Mouse (Mus musculus) heart, embryonic 16.5 days (tissue): ENCODE measurements at regions not wholly inside any gene's neighbourhood (a gene's known extent, or its start where the extent isn't known, plus 50 kb on each side); places are given as distances from the start of the nearest gene placed in this dataset.
A peak's percentile ranks its signal among the peaks of the same experiment; 100 is the strongest.

ENCODE experiments used
- ATAC-seq: fragments of 200-750 bp; cut with Nextera tagmentation; replicated peaks from 2 replicates; pipeline ENCODE4 v1.8.0; 2017; ENCODE audit warnings: moderate number of reproducible peaks; ENCODE audit not compliant: insufficient read depth, low FRiP score; ENCODE audit errors: extremely low read depth
- H3K27ac ChIP-seq: fragments of 300-500 bp; sonication (generic); 2 replicates; pipeline ENCODE4 v1.5.1; 2014; ENCODE audit warnings: mild to moderate bottlenecking, low read length, control low read depth, moderate library complexity
- H3K27me3 ChIP-seq: fragments of 300-500 bp; sonication (generic); 2 replicates; pipeline ENCODE4 v1.6.1; 2014; ENCODE audit warnings: low read length, mixed read lengths; ENCODE audit not compliant: control insufficient read depth, insufficient read depth
- H3K36me3 ChIP-seq: fragments of 300-500 bp; sonication (generic); 2 replicates; pipeline ENCODE4 v1.6.1; 2014; ENCODE audit not compliant: control insufficient read depth, insufficient read depth
- H3K4me1 ChIP-seq: fragments of 300-500 bp; sonication (generic); 2 replicates; pipeline ENCODE4 v1.6.1; 2014; ENCODE audit warnings: low read length, mixed read lengths; ENCODE audit not compliant: control insufficient read depth, insufficient read depth
- H3K4me2 ChIP-seq: fragments of 300-500 bp; sonication (generic); 2 replicates; pipeline ENCODE4 v1.6.1; 2014; ENCODE audit warnings: low read depth, mild to moderate bottlenecking, control low read depth, low read length
- H3K4me3 ChIP-seq: fragments of 300-500 bp; sonication (generic); 2 replicates; pipeline ENCODE4 v1.5.1; 2014; ENCODE audit warnings: mild to moderate bottlenecking, control low read depth, low read length
- H3K9ac ChIP-seq: fragments of 300-500 bp; sonication (generic); 2 replicates; pipeline ENCODE4 v1.6.1; 2014; ENCODE audit warnings: low read length, control low read depth
- H3K9me3 ChIP-seq: fragments of 300-500 bp; sonication (generic); replicated peaks from 2 replicates; pipeline ENCODE4 v1.6.1; 2016; ENCODE audit warnings: low read length; ENCODE audit not compliant: control insufficient read depth
- WGBS: fragments of 180-500 bp; shearing (Covaris S2); extraction: QIAGEN DNeasy Blood & Tissue Kit; methylation state at CpG from one replicate; pipeline ENCODE4 v1.1.7; 2014; 5-methylcytosine and 5-hydroxymethylcytosine counted together

DNA sequence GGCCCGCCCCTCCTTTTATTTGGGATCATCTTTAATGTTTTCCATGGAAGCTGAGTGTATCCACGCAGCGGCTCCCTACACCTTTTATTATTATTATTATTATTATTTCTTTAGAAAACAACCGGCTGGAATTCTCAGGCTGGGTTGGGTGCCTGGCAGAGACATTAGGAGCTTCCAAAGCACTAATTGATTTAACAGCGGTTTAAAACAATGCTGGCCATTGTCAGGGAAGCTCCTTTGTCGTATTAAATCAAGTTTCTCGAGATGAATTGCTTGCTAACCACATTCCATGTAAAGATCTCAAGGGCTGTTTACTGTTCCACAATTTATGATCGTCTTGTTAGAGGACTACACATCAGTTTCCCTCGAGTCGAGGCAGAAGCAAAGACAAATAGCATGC lies 539.4 kb downstream of the Etnk1 start:
- ATAC-seq: no peak
- Histone ChIP-seq H3K4me3 (no peak overlapping the region), H3K9ac (no peak overlapping the region), H3K36me3 (no peaks in the 10 kb centered on the region), H3K9me3 (no peaks in the 10 kb centered on the region), H3K4me2 (no peak overlapping the region), H3K27ac (no peak overlapping the region), H3K27me3 (no peaks in the 10 kb centered on the region), H3K4me1 (no peaks in the 10 kb centered on the region)
- 74% methylated on average over 10 of the region's 10 CpGs for WGBS

GRCm38 (mm10) chr6:143714461-143714860 lies 547.4 kb downstream of the Etnk1 start:
- Histone ChIP-seq H3K27ac (no peak overlapping the region), H3K4me1 (no peaks in the 10 kb centered on the region), H3K9ac (no peak overlapping the region), H3K4me3 (no peak overlapping the region), H3K27me3 (no peaks in the 10 kb centered on the region), H3K9me3 (no peaks in the 10 kb centered on the region), H3K36me3 (no peaks in the 10 kb centered on the region), H3K4me2 (no peak overlapping the region)
- no peak for ATAC-seq
- 79% methylated on average over 10 of the region's 10 CpGs for WGBS

DNA sequence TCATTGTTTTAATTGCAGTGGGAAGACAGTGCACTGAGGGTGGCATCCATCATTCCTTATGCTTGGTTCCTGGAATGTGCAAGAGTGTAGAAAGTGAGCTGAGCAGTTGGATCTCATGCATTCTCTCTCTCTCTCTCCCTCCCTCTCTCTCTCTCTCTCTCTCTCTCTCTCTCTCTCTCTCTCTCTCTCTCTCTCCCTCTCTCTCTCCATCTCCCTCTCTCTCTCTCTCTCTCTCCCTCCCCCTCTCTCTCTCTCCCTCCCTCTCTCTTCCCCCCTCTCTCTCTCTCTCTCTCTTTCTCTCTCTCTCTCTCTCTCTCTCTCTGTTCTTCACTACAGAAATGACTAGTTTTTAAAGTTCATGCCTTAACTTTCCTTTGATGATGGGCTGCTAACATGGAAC lies 583.1 kb downstream of the Etnk1 start:
- no peak for ATAC-seq
- no peaks in the 10 kb centered on the region for H3K4me1 ChIP-seq
- H3K27me3 ChIP-seq: no peaks in the 10 kb centered on the region
- H3K4me2 ChIP-seq: no peak overlapping the region
- H3K9ac ChIP-seq: no peak overlapping the region
- H3K4me3 ChIP-seq: no peak overlapping the region
- no peaks in the 10 kb centered on the region for H3K36me3 ChIP-seq
- no peak overlapping the region for H3K27ac ChIP-seq
- H3K9me3 ChIP-seq: no peaks in the 10 kb centered on the region

- H3K9me3 ChIP-seq: no peaks in the 10 kb centered on the region
- peak overlapping the region; percentile 35; the same call in 1 of the 2 replicates for H3K27ac ChIP-seq
- no peaks in the 10 kb centered on the region for H3K4me1 ChIP-seq
- peak overlapping the region; percentile 34 for H3K4me2 ChIP-seq
- H3K27me3 ChIP-seq: no peaks in the 10 kb centered on the region
- 66% methylated on average over 14 of the region's 14 CpGs for WGBS
- H3K9ac ChIP-seq: peak overlapping the region; percentile 21; the same call in 1 of the 2 replicates
- H3K4me3 ChIP-seq: peak overlapping the region; percentile 23; the same call in 1 of the 2 replicates
- H3K36me3 ChIP-seq: no peaks in the 10 kb centered on the region
- peak; percentile 32; the same call in 1 of the 2 replicates for ATAC-seq
These were observed 584.4 kb downstream of the Etnk1 start for GRCm38 (mm10) chr6:143751076-143752070.

DNA sequence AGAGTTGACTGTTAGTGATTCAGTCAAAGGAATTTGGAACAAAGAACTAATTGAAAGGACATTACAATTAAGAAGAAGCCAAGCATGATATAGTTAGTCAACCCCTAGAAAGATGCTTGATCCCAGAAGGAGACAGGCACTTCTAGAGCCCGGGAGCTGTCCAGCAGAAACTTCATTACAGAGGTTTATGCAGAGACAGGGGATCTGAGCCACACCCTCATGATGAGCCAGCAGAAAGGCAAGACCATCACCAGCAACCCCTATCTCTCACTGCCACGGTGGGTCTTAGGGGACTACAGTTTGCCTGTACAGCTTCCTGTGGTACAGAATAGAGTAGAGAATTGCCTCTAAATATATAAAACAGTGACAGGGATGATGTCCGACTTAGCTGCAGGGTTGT lies 590.4 kb downstream of the Etnk1 start:
- 64% methylated on average over 3 of the region's 3 CpGs for WGBS
- Histone ChIP-seq H3K4me3 (no peak overlapping the region), H3K4me1 (no peaks in the 10 kb centered on the region), H3K27ac (no peak overlapping the region), H3K9ac (no peak overlapping the region), H3K36me3 (no peaks in the 10 kb centered on the region), H3K4me2 (no peak overlapping the region), H3K9me3 (no peaks in the 10 kb centered on the region), H3K27me3 (no peaks in the 10 kb centered on the region)
- no peak for ATAC-seq

DNA sequence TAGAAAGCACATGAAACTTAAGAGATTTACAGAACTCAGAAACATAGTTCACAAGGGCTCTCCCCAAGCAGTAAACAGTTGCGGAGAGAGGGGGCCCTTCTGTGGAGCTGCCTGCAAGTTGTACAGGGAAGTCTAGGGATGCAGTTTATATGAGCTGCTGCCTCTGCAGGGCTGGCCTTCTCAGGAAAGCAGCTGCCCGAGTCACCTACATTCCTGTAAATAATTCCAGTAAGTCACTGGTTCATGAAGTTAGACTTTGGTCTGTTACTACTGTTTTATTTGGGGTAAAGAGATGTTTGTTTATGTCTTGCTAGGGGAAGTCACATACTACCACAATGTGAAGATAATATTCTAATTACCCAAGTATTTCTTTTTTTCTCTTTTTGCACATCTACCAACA lies 601.1 kb downstream of the Etnk1 start:
- no peak overlapping the region for H3K9ac ChIP-seq
- WGBS: 74% methylated on average over 2 of the region's 2 CpGs
- no peaks in the 10 kb centered on the region for H3K27me3 ChIP-seq
- no peaks in the 10 kb centered on the region for H3K4me1 ChIP-seq
- H3K4me3 ChIP-seq: no peak overlapping the region
- no peak for ATAC-seq
- peaks cover 5% of the 10 kb centered on the region for H3K9me3 ChIP-seq
- H3K27ac ChIP-seq: no peak overlapping the region
- no peaks in the 10 kb centered on the region for H3K36me3 ChIP-seq
- H3K4me2 ChIP-seq: no peak overlapping the region
